Mouse (Mus musculus) forebrain, postnatal 0 days (tissue): ENCODE measurements around the gene Gucy1b2. TPM values are rescaled to one million over a fixed set of nuclear protein-coding genes. Genes with fewer than 3 reads are reported as not detected.
A peak's percentile ranks its signal among the peaks of the same experiment; 100 is the strongest.

Experiments used
- ATAC-seq: fragments of 200-750 bp; cut with Nextera tagmentation; 2 replicates; pipeline ENCODE4 v1.8.0; 2017; ENCODE audit warnings: mild to moderate bottlenecking, moderate library complexity
- DNase-seq: peaks from one replicate; pipeline ENCODE4 v3.0.0-alpha.2; 2015
- H3K27ac ChIP-seq: fragments of 300-500 bp; sonication (generic); 2 replicates; pipeline ENCODE4 v1.5.1; 2014; ENCODE audit warnings: low read depth, mild to moderate bottlenecking, antibody characterized with exemption, low read length, moderate library complexity, mixed read lengths
- H3K27me3 ChIP-seq: fragments of 300-500 bp; sonication (generic); 2 replicates; pipeline ENCODE4 v1.6.1; 2014; ENCODE audit warnings: mild to moderate bottlenecking, low read length, mixed read lengths; ENCODE audit not compliant: insufficient read depth
- H3K36me3 ChIP-seq: fragments of 300-500 bp; sonication (generic); 2 replicates; pipeline ENCODE4 v1.6.1; 2014; ENCODE audit warnings: mild to moderate bottlenecking, moderate library complexity; ENCODE audit not compliant: insufficient read depth
- H3K4me1 ChIP-seq: fragments of 300-500 bp; sonication (generic); 2 replicates; pipeline ENCODE4 v1.6.1; 2014; ENCODE audit warnings: antibody characterized with exemption; ENCODE audit not compliant: insufficient read depth
- H3K4me2 ChIP-seq: fragments of 300-500 bp; sonication (generic); 2 replicates; pipeline ENCODE4 v1.6.1; 2014; ENCODE audit warnings: low read depth, mild to moderate bottlenecking, moderate library complexity
- H3K4me3 ChIP-seq: fragments of 300-500 bp; sonication (generic); 2 replicates; pipeline ENCODE4 v1.5.1; 2014; ENCODE audit warnings: low read depth, low read length, mixed read lengths
- H3K9ac ChIP-seq: fragments of 300-500 bp; sonication (generic); 2 replicates; pipeline ENCODE4 v1.6.1; 2014; ENCODE audit warnings: mild to moderate bottlenecking
- H3K9me3 ChIP-seq: fragments of 300-500 bp; sonication (generic); 2 replicates; pipeline ENCODE4 v1.6.1; 2016; ENCODE audit warnings: low read length
- CTCF ChIP-seq: sonication (generic); IDR thresholded peaks from 2 replicates; pipeline ENCODE4 v1.5.1; 2016; ENCODE audit warnings: antibody characterized with exemption, control low read depth, low read depth
- WGBS: fragments of 180-500 bp; shearing (Covaris S2); extraction: QIAGEN DNeasy Blood & Tissue Kit; methylation state at CpG from one replicate; pipeline ENCODE4 v1.1.7; 2014; 5-methylcytosine and 5-hydroxymethylcytosine counted together
- polyA plus RNA-seq: library from polyadenylated mRNA; unstranded; fragments of >200 nt; fragmentation: Nextera tagmentation; extraction: Ambion mirVana; gene quantifications from 2 replicates; pipeline ENCODE4 v1.2.1, GENCODE M21; 2015
- total RNA-seq: library from RNA; depleted of rRNA; stranded (reverse); fragments of >200 nt; gene quantifications from 2 replicates; pipeline ENCODE4 v1.2.3, GENCODE M21; 2014; rRNA removed

The Gucy1b2 gene
- total RNA-seq (0.92 and 1.4 TPM in 2 replicates), polyA plus RNA-seq (0.64 and 0.84 TPM in 2 replicates)

DNA sequence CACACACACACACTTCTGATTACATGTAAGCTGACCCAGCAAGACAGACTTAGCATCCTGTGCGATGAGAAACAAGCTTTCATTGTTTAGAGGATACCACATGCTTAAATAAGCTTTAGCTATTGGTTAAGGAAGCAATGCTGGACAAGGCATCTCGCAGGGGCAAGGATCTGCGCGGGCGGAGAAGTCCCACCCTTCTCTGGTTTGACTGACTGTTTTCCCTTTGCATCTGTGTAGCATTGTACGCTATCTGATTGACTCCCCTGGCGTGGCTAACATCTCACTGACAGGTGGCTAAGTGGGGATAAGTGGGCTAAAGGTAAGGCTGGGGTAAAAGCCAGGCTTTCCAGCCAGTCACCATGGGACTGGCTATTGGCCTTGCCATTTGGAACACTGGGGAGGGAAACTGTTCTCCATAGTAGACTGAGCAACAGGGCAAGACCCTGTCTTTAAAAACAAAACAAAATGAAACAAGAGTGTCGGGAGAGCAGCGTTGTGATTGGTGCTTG is at the start of gene Gucy1b2:
Gucy1b2 (minus strand) TSS at position 51 of the 509 bp plus-strand sequence.
- ATAC-seq: no peak; the same call in 1 of the 2 replicates
- peak within 1 kb of the TSS; percentile 41 for H3K4me2 ChIP-seq
- no peaks in the 10 kb centered on the region for H3K9me3 ChIP-seq
- WGBS: 39% methylated on average over 9 of the region's 9 CpGs
- peak; percentile 40 for DNase-seq
- peak within 1 kb of the TSS; percentile 35; the same call in 1 of the 2 replicates for H3K9ac ChIP-seq
- peaks cover 24% of the 10 kb centered on the region for H3K4me1 ChIP-seq
- peak within 1 kb of the TSS; percentile 37 for H3K27ac ChIP-seq
- no peaks in the 10 kb centered on the region for H3K36me3 ChIP-seq
- H3K27me3 ChIP-seq: no peaks in the 10 kb centered on the region
- TF ChIP-seq CTCF: no peak
- peak within 1 kb of the TSS; percentile 22 for H3K4me3 ChIP-seq

DNA sequence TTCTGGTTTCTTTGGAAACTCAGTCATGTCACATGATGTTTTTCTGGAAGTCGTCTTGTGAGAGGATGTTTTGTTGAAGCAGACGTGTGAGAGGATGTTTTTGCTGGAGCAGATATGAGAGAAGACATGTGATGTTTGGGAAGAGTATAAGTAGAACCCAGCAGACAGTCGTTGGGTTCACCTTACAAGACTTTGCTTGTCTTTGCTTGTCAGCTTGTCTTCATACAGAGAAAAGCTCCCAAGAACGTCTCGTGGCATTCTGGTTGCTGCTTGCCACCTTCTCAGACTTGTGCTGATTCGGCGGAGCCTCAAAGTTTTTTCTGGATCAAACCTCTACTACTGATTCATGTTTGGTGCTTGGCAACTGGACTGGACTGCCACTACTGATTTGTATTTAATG is 41.3 kb upstream of the Gucy1b2 start:
- Histone ChIP-seq H3K4me1 (no peaks in the 10 kb centered on the region), H3K4me2 (no peak overlapping the region), H3K9me3 (no peaks in the 10 kb centered on the region), H3K27ac (no peak overlapping the region), H3K4me3 (no peak overlapping the region), H3K27me3 (no peaks in the 10 kb centered on the region), H3K36me3 (no peaks in the 10 kb centered on the region), H3K9ac (no peak overlapping the region)
- WGBS: 85% methylated on average over 7 of the region's 7 CpGs
- DNase-seq (no peak), ATAC-seq (no peak)
- no peak for TF ChIP-seq CTCF

DNA sequence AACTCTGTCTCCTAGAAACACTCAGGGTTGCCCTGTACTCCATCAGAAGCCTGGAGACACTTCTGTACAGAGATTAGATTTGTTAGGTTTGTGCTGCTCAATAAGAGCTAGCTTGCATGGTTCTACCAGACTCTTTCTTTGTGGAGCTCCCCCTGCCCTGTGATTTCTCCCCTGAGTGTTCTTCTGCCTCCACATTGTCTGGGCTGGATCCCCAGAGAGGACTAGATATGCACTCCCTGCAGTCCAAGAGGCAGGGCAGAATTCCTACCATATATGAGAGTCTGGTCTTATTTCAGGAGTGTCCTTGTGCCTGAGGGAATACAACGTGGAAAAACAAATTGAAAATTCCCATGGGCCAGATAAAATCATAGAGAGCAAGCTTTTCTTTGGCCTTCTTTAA is 40.4 kb upstream of the Gucy1b2 start:
- H3K27me3 ChIP-seq: no peaks in the 10 kb centered on the region
- H3K36me3 ChIP-seq: no peaks in the 10 kb centered on the region
- no peak overlapping the region for H3K27ac ChIP-seq
- no peak overlapping the region for H3K4me2 ChIP-seq
- H3K4me3 ChIP-seq: no peak overlapping the region
- TF ChIP-seq CTCF: no peak
- no peaks in the 10 kb centered on the region for H3K9me3 ChIP-seq
- 61% methylated on average over 1 of the region's 1 CpGs for WGBS
- ATAC-seq: no peak
- H3K4me1 ChIP-seq: no peaks in the 10 kb centered on the region
- H3K9ac ChIP-seq: no peak overlapping the region
- no peak for DNase-seq

DNA sequence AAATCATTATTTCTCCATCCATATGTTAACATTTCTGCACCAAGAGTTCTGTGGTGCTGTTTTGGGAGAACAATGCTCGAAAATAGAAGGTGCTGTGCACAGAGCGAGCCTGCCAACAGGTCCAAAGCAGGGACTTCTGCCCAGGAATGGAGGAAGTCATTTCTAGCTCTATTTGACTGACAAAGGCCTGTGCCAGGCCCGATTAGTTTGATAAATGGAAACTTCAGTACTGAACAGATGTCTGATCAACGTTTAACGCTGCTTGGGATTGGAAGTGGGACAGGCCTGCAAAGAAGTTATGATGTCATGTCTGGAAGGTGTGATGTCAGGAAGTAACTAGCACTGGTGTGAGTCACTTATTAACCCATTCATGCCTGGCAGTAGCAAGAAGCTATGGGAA is 37.4 kb upstream of the Gucy1b2 start:
- H3K4me2 ChIP-seq: no peak overlapping the region
- no peaks in the 10 kb centered on the region for H3K36me3 ChIP-seq
- DNase-seq: no peak
- no peak for TF ChIP-seq CTCF
- no peaks in the 10 kb centered on the region for H3K4me1 ChIP-seq
- H3K4me3 ChIP-seq: no peak overlapping the region
- no peaks in the 10 kb centered on the region for H3K27me3 ChIP-seq
- H3K27ac ChIP-seq: no peak overlapping the region
- WGBS: 61% methylated on average over 5 of the region's 5 CpGs
- no peak overlapping the region for H3K9ac ChIP-seq
- ATAC-seq: no peak
- H3K9me3 ChIP-seq: no peaks in the 10 kb centered on the region

DNA sequence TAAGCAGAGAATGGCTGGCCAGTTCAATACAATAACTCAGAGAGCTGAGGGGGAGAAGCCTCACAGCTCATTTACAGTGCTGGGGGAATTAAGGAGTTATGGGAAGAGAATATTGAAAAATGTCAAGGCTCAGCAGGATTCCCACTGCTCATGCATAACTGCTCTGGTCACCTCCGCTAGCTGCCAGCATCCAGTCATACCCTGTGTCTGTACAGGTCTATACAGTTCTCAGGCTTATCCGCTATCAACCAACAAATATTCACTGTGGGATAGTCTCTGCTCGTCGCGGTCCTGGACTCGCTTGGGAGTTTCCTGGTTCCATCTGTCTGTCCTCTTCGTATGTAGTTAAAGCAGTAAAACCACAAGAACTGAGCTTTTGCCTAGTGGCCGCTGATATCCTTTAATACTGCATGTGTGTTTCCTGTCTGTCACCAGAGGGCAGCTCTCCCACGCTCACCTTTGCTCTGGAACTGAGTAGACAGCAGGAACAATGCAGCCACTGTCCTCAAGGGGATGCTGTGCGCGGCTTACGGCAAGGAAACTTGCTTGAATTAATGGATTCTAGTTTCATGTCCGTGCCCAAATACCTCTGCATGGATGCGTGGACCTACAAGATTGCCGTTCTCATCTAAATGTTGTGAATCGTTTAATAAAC is 36.2 kb upstream of the Gucy1b2 start:
- DNase-seq (peak; percentile 89), ATAC-seq (peak; percentile 96)
- H3K36me3 ChIP-seq: no peaks in the 10 kb centered on the region
- TF ChIP-seq CTCF: peak; percentile 100
- H3K4me3 ChIP-seq: no peak overlapping the region
- no peaks in the 10 kb centered on the region for H3K27me3 ChIP-seq
- H3K27ac ChIP-seq: no peak overlapping the region
- no peaks in the 10 kb centered on the region for H3K9me3 ChIP-seq
- H3K4me2 ChIP-seq: no peak overlapping the region
- H3K4me1 ChIP-seq: no peaks in the 10 kb centered on the region
- H3K9ac ChIP-seq: no peak overlapping the region
- WGBS: 30% methylated on average over 16 of the region's 16 CpGs

DNA sequence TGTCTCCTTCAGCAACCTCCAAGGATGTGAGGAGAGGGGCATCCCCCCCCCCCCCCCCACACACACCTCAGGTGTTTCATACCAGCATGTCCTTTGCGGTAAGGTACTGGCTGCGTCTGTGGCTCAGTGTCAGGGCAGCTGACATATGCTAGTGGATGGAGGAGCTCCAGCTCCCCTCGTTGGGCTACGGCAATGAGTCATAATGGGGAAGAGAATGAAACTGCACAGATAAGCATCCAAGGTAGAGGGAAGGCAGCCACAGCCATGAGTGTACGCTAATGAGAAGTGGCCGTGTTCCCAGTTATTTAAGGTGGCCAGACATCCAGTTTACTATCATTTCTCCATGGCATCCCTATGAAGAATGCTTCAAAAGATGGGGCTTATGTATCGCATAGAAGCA is 32.2 kb upstream of the Gucy1b2 start:
- 78% methylated on average over 7 of the region's 7 CpGs for WGBS
- DNase-seq (no peak), ATAC-seq (no peak)
- no peak for TF ChIP-seq CTCF
- Histone ChIP-seq H3K36me3 (no peaks in the 10 kb centered on the region), H3K9ac (no peak overlapping the region), H3K4me2 (no peak overlapping the region), H3K27ac (no peak overlapping the region), H3K4me1 (no peaks in the 10 kb centered on the region), H3K4me3 (no peak overlapping the region), H3K9me3 (no peaks in the 10 kb centered on the region), H3K27me3 (no peaks in the 10 kb centered on the region)

DNA sequence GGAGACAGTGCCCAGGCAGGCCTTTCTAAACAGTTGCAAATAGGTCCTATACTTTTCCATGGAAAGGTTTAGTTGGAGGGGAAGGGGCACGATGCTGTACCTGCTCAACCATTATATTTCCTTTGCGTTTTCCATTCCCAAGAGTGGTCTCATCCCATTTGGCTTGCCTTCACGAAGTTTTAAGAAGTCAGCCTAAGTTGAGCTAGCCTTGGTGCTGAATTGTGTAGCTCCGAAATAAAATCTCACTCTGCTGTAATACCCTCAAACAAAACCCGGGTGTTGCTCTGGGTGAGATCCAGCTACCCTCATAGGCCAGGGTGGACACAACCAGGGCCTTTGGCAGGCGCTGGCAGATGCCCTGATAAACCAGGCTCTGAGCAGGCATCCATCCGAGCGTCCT is 25.3 kb upstream of the Gucy1b2 start:
- Histone ChIP-seq H3K9ac (no peak overlapping the region), H3K4me1 (peaks cover 7% of the 10 kb centered on the region; the same call in 1 of the 2 replicates), H3K4me2 (no peak overlapping the region), H3K4me3 (no peak overlapping the region), H3K27me3 (no peaks in the 10 kb centered on the region), H3K9me3 (no peaks in the 10 kb centered on the region), H3K27ac (no peak overlapping the region), H3K36me3 (no peaks in the 10 kb centered on the region)
- DNase-seq (no peak), ATAC-seq (no peak)
- TF ChIP-seq CTCF: no peak
- WGBS: 56% methylated on average over 8 of the region's 8 CpGs
